Mouse (Mus musculus): ENCODE data around the gene Emg1.

- TF ChIP-seq CTCF (IDR thresholded peaks at IDR 0.05; ENCODE audit: low read depth) (no peak), EP300 (IDR thresholded peaks at IDR 0.05; ENCODE audit: low read depth) (no peak)
These were observed 46.9 kb upstream of the Emg1 start for GRCm38 (mm10) chr6:124758849-124759232.
